Mouse (Mus musculus): ENCODE measurements around the gene Gm20671. TPM values are rescaled to one million over a fixed set of nuclear protein-coding genes. Genes with fewer than 3 reads are reported as not detected.
"Not testable (repeated sequence)": the region's sequence is repeated elsewhere in the genome, so short reads cannot be mapped to it uniquely, and the experiment has no call there.

Gene Gm20671
- polyA plus RNA-seq, 1 experiment: 1.4 TPM

DNA sequence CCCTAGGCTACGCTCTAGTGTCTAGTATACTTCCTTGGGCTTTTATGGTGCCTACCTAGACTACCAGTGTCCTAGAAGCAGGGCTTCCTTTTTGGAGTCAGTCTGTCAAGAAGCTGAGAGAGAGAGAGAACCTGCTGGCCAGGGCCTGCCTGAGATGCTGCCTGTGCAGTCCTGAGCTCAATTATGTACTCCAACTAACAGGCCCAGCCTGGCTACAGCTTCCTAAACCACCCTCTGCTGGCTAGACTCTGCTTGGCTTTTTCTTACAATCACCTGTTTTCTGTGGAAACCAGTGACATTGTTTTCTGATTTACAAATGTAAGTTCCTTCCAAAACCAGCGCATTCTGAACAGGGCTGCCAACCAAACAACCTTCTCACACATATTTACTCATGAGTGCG is 86.8 kb downstream of the Gm20671 start:
- TF ChIP-seq POLR2A (IDR thresholded peaks at IDR 0.05; ENCODE audit: borderline replicate concordance, insufficient read depth, low read length): no peak
- TF ChIP-seq CTCF (IDR thresholded peaks at IDR 0.05; ENCODE audit: borderline replicate concordance, insufficient read depth, low read depth, low read length): no peak
- Histone ChIP-seq H3K27me3 (ENCODE audit: control insufficient read depth, insufficient read depth, low read length) (no peaks in the 10 kb centered on the region), H3K4me1 (ENCODE audit: control insufficient read depth, insufficient read depth, low read length) (peaks cover 32% of the 10 kb centered on the region), H3K27ac (ENCODE audit: insufficient read depth, low read length) (no peak overlapping the region), H3K4me3 (replicated peaks; ENCODE audit: insufficient read depth, low read depth, low read length) (no peak overlapping the region)
- 96% methylated on average over 3 of the region's 3 CpGs for WGBS
- DNase-seq: no peak

DNA sequence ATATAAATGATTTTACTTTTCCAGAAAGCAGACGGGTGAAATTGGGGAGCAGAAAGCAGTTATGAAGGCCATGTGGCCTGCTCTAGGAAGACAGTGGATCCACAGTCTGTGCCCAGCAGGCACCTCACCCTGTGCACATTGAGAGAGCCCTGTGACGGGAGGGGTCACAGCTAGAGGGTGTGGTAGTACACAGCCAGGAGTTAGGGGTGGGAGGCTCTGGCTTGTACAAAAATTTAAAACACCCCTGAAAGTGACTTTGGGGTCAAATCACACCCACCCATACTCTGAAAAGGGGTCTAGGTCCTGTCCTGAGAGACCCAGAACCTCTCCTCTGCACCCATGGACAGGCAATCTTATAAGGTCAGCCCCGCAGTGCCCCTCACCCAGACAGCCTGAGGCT is 90.1 kb downstream of the Gm20671 start:
- H3K4me3 ChIP-seq (replicated peaks; ENCODE audit: insufficient read depth, low read depth, low read length); H3K27me3 ChIP-seq (ENCODE audit: control insufficient read depth, insufficient read depth, low read length): not testable (repeated sequence)
- 92% methylated on average over 3 of the region's 3 CpGs for WGBS

DNA sequence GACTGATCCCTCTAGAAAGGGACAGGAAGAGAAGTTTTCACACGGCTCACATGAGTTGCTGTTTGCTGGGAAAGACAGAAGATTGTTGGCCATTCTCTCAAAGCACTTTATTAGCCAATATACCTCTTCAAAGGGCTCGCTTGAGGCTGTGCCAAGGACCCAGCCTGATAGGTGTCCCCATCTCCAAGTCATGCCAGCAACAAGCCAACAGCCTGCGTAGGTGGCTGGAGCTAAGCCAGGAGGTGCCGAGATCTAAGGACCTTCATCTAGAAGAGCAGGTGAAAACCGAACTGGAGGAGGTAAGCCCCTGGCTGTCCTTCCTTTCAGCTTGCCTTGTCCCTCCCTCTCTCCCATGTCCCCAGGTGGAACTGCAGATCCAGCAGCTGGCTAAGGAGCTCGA is 91.1 kb downstream of the Gm20671 start:
- TF ChIP-seq POLR2A (IDR thresholded peaks at IDR 0.05; ENCODE audit: borderline replicate concordance, insufficient read depth, low read length) (no peak), CTCF (IDR thresholded peaks at IDR 0.05; ENCODE audit: borderline replicate concordance, insufficient read depth, low read depth, low read length) (no peak)
- H3K4me1 ChIP-seq (ENCODE audit: control insufficient read depth, insufficient read depth, low read length): peaks cover 9% of the 10 kb centered on the region; the same call in 1 of the 2 replicates
- WGBS: 52% methylated on average over 6 of the region's 6 CpGs
- no peak overlapping the region for H3K27ac ChIP-seq (ENCODE audit: insufficient read depth, low read length)
- no peaks in the 10 kb centered on the region for H3K27me3 ChIP-seq (ENCODE audit: control insufficient read depth, insufficient read depth, low read length)
- H3K4me3 ChIP-seq (replicated peaks; ENCODE audit: insufficient read depth, low read depth, low read length): no peak overlapping the region
- peak; percentile 29 to 44 for DNase-seq

More for the DNA sequence above, 90.1 kb downstream of the Gm20671 start:
- peaks cover 16% of the 10 kb centered on the region for H3K4me1 ChIP-seq (ENCODE audit: control insufficient read depth, insufficient read depth, low read length)
- DNase-seq; H3K27ac ChIP-seq (ENCODE audit: insufficient read depth, low read length): not testable (repeated sequence)

DNA sequence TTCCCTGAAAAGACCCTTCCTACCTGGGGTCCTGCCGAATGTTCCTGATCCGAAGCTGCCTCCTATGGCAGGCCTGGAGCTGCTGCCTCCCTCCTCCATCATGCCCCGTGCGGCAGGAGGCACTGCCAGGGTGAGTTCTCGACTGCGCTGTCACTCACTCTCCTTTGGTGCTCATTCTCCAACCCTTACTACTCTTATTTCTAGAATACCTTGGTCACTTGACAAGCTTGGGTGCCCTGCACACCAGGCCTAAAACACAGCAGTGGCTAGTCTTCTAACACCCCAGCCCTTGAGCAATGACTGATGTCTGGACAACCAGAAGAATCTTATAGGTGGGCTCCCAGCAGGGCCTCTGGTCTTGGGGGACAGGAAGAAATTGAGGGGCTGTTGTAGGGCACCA is 93.0 kb downstream of the Gm20671 start:
- WGBS: 95% methylated on average over 6 of the region's 6 CpGs
- DNase-seq; H3K27me3 ChIP-seq (ENCODE audit: control insufficient read depth, insufficient read depth, low read length); H3K27ac ChIP-seq (ENCODE audit: insufficient read depth, low read length); H3K4me1 ChIP-seq (ENCODE audit: control insufficient read depth, insufficient read depth, low read length); H3K4me3 ChIP-seq (replicated peaks; ENCODE audit: insufficient read depth, low read depth, low read length): not testable (repeated sequence)

DNA sequence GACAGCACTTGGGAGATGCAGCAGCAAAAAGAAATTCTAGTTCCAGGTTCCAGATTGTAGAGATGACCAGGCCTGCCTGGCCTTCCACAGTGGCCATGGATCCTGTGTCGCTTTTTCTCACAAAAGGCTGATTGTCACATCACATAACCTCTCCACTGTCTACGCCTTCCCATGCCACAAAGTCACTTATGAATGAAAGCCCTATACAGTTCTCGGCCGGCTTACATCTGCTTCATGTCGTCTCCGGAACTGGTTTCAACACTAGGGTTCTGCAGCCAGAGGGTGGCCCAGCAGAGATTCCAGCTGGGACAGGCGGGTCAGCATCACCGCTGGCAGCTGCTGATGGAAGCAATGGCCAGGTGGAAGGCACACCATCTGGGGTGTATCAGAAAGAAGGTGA is 98.1 kb downstream of the Gm20671 start:
- H3K27ac ChIP-seq (ENCODE audit: insufficient read depth, low read length): no peak overlapping the region
- no peaks in the 10 kb centered on the region for H3K4me1 ChIP-seq (ENCODE audit: control insufficient read depth, insufficient read depth, low read length)
- no peak for TF ChIP-seq CTCF (IDR thresholded peaks at IDR 0.05; ENCODE audit: borderline replicate concordance, insufficient read depth, low read depth, low read length)
- TF ChIP-seq POLR2A (IDR thresholded peaks at IDR 0.05; ENCODE audit: borderline replicate concordance, insufficient read depth, low read length): no peak
- no peak for DNase-seq
- no peaks in the 10 kb centered on the region for H3K27me3 ChIP-seq (ENCODE audit: control insufficient read depth, insufficient read depth, low read length)
- WGBS: 80% methylated on average over 8 of the region's 8 CpGs
- H3K4me3 ChIP-seq (replicated peaks; ENCODE audit: insufficient read depth, low read depth, low read length): no peak overlapping the region

DNA sequence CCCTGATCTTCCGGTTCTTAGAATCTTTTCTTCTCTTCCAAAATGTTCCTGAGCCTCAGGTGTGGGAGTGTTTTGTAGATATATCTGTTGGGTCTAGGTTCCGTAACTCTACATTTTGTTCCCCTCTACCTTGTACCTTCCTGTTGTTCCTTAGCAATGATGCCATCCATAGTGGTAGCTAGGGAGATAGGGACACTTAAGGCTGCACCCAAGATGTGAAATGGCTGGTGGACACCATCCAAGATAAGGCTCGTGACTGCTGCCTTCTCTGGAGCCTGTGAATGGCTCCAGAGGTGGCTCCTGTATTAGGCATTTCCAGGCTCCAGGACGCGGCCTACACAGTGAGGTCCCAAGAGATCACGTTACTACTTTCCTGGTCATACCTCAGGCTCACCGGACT is 98.6 kb downstream of the Gm20671 start:
- no peaks in the 10 kb centered on the region for H3K27me3 ChIP-seq (ENCODE audit: control insufficient read depth, insufficient read depth, low read length)
- no peaks in the 10 kb centered on the region for H3K4me1 ChIP-seq (ENCODE audit: control insufficient read depth, insufficient read depth, low read length)
- 85% methylated on average over 7 of the region's 7 CpGs for WGBS
- TF ChIP-seq CTCF (IDR thresholded peaks at IDR 0.05; ENCODE audit: borderline replicate concordance, insufficient read depth, low read depth, low read length): no peak
- TF ChIP-seq POLR2A (IDR thresholded peaks at IDR 0.05; ENCODE audit: borderline replicate concordance, insufficient read depth, low read length): no peak
- no peak overlapping the region for H3K4me3 ChIP-seq (replicated peaks; ENCODE audit: insufficient read depth, low read depth, low read length)
- DNase-seq: peak in 1 of 2 experiments; percentile 1
- no peak overlapping the region for H3K27ac ChIP-seq (ENCODE audit: insufficient read depth, low read length)

DNA sequence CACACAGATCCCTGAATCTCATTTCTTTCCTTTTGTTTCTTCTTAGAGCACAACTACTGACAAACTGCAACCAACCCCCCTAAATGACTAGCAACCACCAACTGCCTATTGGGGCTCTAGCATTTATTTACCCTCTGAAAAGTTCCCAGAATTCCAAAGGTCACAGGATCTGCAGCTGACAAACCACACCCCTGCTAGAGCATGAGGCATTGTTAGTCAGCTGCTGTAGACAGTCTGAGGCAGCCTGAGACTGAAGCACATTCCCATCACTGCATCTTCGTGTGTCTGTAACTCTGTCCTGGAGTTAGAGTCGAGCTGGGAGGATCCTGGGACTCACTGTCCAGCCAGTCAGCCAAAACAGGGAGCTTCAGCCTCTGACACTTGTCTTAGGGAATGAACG is 101.5 kb downstream of the Gm20671 start:
- WGBS: 67% methylated on average over 3 of the region's 3 CpGs
- H3K4me1 ChIP-seq (ENCODE audit: control insufficient read depth, insufficient read depth, low read length); DNase-seq; H3K4me3 ChIP-seq (replicated peaks; ENCODE audit: insufficient read depth, low read depth, low read length); H3K27ac ChIP-seq (ENCODE audit: insufficient read depth, low read length); H3K27me3 ChIP-seq (ENCODE audit: control insufficient read depth, insufficient read depth, low read length): not testable (repeated sequence)

DNA sequence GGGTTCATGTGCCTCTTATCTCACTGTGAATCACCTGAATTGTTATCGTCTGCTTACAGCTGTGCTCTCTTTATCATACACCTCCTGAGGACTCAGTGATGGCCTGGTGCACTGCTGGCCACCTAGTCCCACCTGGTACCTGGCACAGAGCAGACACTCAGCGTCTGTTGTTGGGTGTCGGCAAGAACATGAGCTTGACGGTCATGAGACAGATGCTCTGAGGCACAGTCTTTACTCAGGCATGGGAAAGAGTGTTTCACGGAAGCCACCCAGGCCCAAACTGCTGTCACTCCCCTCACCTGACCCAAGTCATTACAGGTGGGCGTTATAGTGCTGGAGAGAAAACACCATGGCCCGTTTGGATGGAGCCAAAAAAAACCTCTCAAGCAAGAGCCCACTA is 102.9 kb downstream of the Gm20671 start:
- Histone ChIP-seq H3K4me1 (ENCODE audit: control insufficient read depth, insufficient read depth, low read length) (peaks cover 3% of the 10 kb centered on the region; the same call in 1 of the 2 replicates), H3K27ac (ENCODE audit: insufficient read depth, low read length) (no peak overlapping the region), H3K27me3 (ENCODE audit: control insufficient read depth, insufficient read depth, low read length) (no peaks in the 10 kb centered on the region), H3K4me3 (replicated peaks; ENCODE audit: insufficient read depth, low read depth, low read length) (no peak overlapping the region)
- 85% methylated on average over 7 of the region's 7 CpGs for WGBS
- TF ChIP-seq CTCF (IDR thresholded peaks at IDR 0.05; ENCODE audit: borderline replicate concordance, insufficient read depth, low read depth, low read length): no peak
- TF ChIP-seq POLR2A (IDR thresholded peaks at IDR 0.05; ENCODE audit: borderline replicate concordance, insufficient read depth, low read length): no peak
- DNase-seq: no peak

DNA sequence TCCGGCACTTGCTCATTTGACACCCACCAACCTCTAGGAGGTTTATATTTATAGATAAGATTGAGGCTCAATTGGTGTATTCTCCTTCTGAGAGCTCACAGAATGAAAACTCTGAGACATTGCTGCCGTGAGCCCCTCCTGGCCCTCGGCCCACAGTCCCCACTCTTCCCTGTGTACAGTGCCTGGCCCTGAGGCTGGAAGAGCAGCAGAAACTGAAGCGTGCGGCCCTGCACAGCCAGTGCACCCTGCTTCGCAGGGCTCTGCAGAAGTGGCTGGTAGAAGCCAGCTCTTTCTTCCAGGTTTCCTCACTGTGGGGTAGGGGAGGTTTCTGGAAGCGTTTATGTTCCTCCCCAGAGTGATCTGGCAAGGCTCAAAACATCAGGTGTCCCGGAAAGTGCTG is 104.2 kb downstream of the Gm20671 start:
- H3K27me3 ChIP-seq (ENCODE audit: control insufficient read depth, insufficient read depth, low read length); H3K4me3 ChIP-seq (replicated peaks; ENCODE audit: insufficient read depth, low read depth, low read length); DNase-seq; H3K27ac ChIP-seq (ENCODE audit: insufficient read depth, low read length); H3K4me1 ChIP-seq (ENCODE audit: control insufficient read depth, insufficient read depth, low read length): not testable (repeated sequence)
- 64% methylated on average over 8 of the region's 8 CpGs for WGBS

Measured in cerebellum, adult 2 months (tissue).